Mouse (Mus musculus): Measurements from ENCODE around the gene Cd3e.

- TF ChIP-seq ZC3H11A (IDR thresholded peaks at IDR 0.05; ENCODE audit: low read depth, low read length) (no peak), EP300 (IDR thresholded peaks at IDR 0.05; ENCODE audit: low read depth in 1 of 2, low read length in 2 of 2) (no peak), GATA1 (IDR thresholded peaks at IDR 0.05; ENCODE audit: low read depth, low read length) (no peak), POLR2A (IDR thresholded peaks at IDR 0.05; ENCODE audit: control insufficient read depth in 1 of 2, insufficient read depth in 1 of 2, low read depth in 1 of 2, low read length in 2 of 2, poor library complexity in 1 of 2) (no peak), CTCF (IDR thresholded peaks at IDR 0.05 in 2 of 3, conservative IDR thresholded peaks at IDR 0.05 in 1 of 3; ENCODE audit: control insufficient read depth in 1 of 3, insufficient read depth in 1 of 3, low read depth in 2 of 3, low read length in 3 of 3, poor library complexity in 1 of 3, severe bottlenecking in 1 of 3) (no peak), JUND (IDR thresholded peaks at IDR 0.05; ENCODE audit: low read depth, low read length) (no peak), HCFC1 (IDR thresholded peaks at IDR 0.05; ENCODE audit: low read depth, low read length) (no peak), ZNF384 (IDR thresholded peaks at IDR 0.05; ENCODE audit: low read depth, low read length) (no peak), BHLHE40 (IDR thresholded peaks at IDR 0.05; ENCODE audit: borderline replicate concordance, low read depth, low read length) (no peak), RCOR1 (IDR thresholded peaks at IDR 0.05; ENCODE audit: low read depth, low read length) (no peak), SMC3 (IDR thresholded peaks at IDR 0.05; ENCODE audit: low read depth, low read length) (no peak)
Observed at GRCm38 (mm10) chr9:44980242-44980641, 29.2 kb downstream of the Cd3e start, which contains the start of gene Cd3g.

All from MEL (cell line).